Mouse (Mus musculus): ENCODE measurements around the gene Dennd2a.

The Dennd2a gene

DNA sequence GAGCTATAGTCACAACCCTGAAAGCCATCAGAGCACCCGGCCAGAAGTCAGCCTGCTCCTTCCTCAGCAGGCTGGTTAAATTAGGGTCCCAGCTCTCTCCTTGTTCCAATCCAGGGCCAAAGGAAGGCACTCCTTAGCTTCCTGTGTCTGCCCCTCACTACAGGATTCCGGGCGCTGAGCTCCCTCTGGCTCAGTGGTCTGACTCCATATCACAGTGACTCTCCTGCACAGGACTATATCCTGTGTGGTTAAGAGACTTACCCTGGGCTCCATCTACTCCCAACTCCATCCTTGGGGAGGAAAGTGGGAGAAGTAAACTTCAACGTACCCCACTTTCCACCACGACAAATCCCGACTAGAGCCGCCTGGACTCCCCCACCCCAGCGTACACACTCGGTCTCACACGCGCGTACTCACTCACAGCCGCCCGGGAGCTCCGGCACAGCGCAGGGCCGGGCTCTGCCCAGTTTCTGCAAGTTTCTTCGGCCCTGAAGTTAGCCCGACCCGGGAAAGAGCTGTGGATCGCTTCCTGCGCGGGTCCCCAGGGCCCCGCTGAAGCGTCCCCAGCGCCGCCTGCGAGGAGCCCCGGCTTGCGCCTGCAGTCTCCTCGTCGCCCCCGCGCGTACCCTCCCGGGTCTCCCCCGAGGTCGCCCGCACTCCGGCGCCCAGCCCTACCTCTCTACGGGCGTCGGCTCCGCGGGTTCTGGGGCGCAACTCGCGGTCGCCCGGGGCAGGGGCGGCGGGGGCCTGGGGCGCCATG is 587 bp downstream of the Dennd2a start:
- no peak for DNase-seq (ENCODE audit: low read depth, low spot score)

GRCm38 (mm10) chr6:39555648-39555945 is 2.1 kb downstream of the Dennd2a start:
- no peak for DNase-seq (ENCODE audit: low read depth, low spot score)

GRCm38 (mm10) chr6:39554888-39555647 is 2.6 kb downstream of the Dennd2a start:
- no peak for DNase-seq (ENCODE audit: low read depth, low spot score)

- DNase-seq (ENCODE audit: low read depth, low spot score) = no peak
Measured at GRCm38 (mm10) chr6:39551981-39552636, 5.6 kb downstream of the Dennd2a start.

GRCm38 (mm10) chr6:39548030-39548429 is 9.6 kb downstream of the Dennd2a start:
- no peak for DNase-seq (ENCODE audit: low read depth, low spot score)

- DNase-seq (ENCODE audit: low read depth, low spot score) = no peak
Measured at GRCm38 (mm10) chr6:39545474-39545873, 12.2 kb downstream of the Dennd2a start.

DNA sequence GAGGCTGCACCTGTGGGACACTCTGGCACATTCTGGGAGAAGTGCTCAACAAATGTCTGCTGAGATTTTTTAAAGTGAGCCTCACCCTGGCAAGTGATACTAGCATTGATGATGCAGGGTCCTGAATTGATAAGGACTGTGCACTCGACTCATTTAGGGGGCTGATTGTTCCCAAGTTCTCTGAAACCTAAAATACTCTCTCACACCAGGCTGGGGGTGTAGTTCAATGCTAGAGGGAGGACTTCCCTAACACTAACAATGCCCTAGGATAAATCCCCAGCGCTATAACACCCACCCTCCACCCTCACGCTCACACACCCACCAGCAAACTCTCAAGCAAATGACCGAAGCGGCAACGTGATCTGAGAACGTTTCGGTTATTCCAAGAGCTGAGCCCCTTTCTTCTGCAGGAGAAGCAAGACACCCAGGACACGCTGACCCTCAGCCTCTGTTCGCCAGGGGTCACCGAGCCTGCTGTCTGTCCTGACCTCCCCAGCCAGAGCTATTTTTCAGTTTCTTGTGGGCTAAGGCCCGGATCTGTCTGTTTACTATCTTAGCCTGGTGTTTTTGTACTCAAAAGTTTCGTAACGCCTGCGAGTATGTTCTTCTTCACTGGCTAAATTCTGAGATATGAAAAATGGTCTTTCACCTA is 13.8 kb downstream of the Dennd2a start:
- no peak for DNase-seq (ENCODE audit: low read depth, low spot score)

DNA sequence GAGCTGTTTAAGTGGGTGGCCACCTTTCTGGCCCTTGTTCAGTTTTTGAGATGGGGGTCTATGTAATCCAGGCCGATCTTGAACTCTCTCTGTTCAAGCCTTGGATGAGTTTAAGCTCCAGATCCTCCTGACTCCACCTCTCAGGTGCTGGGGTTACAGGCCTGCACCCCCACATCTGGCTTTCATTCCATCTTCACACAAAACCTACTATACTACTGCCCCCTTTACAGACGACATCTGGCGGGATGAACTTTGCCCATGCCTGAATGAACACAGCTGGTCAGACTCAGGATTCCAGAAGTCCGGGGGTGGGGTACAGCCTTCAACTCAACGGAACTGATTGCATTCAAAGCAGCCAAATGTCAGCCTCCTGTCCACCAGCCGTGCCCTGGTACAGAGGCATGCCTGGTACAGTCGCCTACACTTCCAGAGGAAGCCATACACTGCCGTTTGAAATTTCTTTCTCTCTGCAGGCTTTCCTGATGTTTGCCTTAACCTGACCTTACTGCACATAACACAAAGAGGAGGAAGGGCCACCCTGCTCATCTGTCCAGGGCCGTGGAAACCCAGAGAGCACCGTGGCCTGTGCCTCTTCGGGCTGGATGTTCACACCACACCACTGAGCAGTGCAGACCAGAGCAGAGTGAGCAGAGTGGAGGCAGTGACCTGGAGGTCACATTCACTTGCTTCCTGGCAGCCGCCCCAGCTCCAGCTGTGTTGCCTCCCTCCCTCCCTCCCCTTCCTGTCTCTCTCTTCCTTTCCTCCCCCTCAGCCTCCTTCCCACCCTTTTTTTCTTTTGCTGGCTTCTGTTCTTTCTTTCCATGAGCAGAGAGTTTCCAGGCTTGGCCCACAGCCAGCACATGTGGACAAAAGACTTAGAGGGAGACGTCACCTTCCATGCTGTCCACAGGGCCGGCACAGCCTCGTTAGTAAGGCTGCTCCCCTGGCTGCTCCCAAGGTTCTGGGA is 14.8 kb downstream of the Dennd2a start:
- DNase-seq (ENCODE audit: low read depth, low spot score) = peak; percentile 72

DNA sequence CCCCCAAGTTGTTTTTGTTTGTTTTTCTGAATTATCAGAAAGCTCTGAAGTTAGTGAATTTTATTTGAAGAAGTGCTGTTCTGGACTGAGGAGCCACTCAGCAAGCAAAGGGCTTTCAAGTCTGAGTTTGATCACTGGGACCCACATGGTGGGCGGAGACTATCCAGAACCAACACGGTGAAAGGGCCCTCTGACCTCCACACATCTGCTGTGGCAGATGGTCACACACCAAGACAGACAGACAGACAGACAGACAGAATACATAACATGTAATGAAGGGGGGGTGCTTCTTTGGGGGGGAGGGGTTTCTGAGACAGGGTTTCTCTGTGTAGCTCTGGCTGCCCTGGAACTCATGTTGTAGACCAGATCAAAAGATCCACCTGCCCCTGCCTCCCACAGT is 17.1 kb downstream of the Dennd2a start:
- no peak for DNase-seq (ENCODE audit: low read depth, low spot score)

DNA sequence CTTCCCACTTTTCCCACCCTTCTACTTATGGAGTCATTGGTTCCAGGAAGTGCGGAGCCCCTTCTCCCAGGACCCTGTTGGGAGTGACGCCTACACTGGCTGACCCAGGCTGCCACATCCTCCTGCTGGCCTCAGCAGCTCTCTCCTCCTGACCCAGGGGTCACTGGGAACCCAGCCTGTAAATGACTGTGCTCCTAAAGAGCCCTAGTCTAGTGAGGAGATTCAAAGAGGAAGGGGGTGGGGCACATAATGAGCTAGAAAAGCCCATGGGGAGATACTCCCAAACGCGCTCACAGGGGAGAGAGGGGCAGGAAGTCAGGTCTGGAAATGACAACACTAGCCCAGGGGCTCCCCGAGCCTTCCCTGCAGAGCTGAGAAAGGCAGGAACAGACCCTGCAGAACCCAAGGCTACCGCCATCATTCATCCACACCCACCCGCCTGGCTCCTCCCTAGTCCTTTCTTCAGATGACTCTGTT is 17.9 kb downstream of the Dennd2a start:
- DNase-seq (ENCODE audit: low read depth, low spot score) = no peak

GRCm38 (mm10) chr6:39538227-39538626 is 19.4 kb downstream of the Dennd2a start:
- DNase-seq (ENCODE audit: low read depth, low spot score) = no peak

DNA sequence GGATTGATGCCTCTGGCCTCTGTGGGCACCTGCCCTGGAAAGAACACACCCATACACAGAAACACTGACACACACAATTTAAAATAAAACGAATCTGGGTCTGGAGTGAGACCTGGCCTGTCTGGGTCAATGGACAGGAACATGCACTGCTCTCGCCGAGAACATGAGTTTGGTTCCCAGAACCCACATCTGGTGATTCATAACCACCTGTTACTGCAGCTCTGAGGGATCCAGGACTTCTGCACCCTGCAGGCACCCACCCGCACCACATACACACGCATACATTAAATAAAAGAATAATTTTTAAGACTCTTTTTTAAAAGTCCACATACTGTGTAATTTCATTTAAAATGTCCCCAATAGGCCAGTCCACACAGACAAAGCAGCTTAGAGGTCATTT is 20.4 kb downstream of the Dennd2a start:
- DNase-seq (ENCODE audit: low read depth, low spot score) = no peak

GRCm38 (mm10) chr6:39536621-39537020 is 21.0 kb downstream of the Dennd2a start:
- no peak for DNase-seq (ENCODE audit: low read depth, low spot score)

GRCm38 (mm10) chr6:39534944-39535343 is 22.7 kb downstream of the Dennd2a start:
- DNase-seq (ENCODE audit: low read depth, low spot score) = no peak

- DNase-seq (ENCODE audit: low read depth, low spot score) = no peak
Measured at GRCm38 (mm10) chr6:39528671-39529535, 28.8 kb downstream of the Dennd2a start.

DNA sequence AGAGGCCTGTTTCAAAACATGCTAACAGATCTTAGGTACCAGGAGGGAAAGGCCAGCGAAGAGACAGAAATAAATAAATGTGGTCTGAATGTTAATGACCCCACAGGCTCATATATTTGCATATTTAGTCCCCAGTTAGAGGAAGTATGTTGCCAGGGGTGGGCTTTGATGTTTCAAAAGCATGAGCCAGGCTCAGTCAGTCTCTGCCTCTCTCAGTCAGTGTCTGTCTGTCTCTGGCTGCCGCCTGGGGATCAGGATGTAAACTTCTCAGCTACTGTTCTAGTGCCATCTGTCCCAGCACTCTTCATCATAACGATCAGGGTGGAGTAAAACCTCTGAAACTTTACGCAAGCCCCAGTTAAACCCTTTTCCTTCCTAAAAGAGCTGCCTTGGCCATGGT is 29.9 kb downstream of the Dennd2a start:
- DNase-seq (ENCODE audit: low read depth, low spot score) = no peak

- no peak for DNase-seq (ENCODE audit: low read depth, low spot score)
Measured at GRCm38 (mm10) chr6:39527337-39527784, 30.3 kb downstream of the Dennd2a start.

- no peak for DNase-seq (ENCODE audit: low read depth, low spot score)
Measured at GRCm38 (mm10) chr6:39526797-39527196, 30.9 kb downstream of the Dennd2a start.

GRCm38 (mm10) chr6:39523161-39523560 is 34.5 kb downstream of the Dennd2a start:
- DNase-seq (ENCODE audit: low read depth, low spot score) = no peak

GRCm38 (mm10) chr6:39522425-39522824 is 35.2 kb downstream of the Dennd2a start:
- no peak for DNase-seq (ENCODE audit: low read depth, low spot score)

All from embryo, embryonic 11.5 days (tissue).